Mouse (Mus musculus) CH12.LX (cell line): Measurements from ENCODE around the gene Ints5. TPM values are rescaled to one million over a fixed set of nuclear protein-coding genes. Genes with fewer than 3 reads are reported as not detected.

ENCODE experiments used
- DNase-seq: peaks from one replicate; pipeline ENCODE4 v3.0.0-alpha.2; 2013; ENCODE audit errors: extremely low read depth
- H3K27ac ChIP-seq: 2 replicates; pipeline ENCODE4 v1.5.1; 2012; ENCODE audit warnings: low read depth, mild to moderate bottlenecking, control low read depth, moderate library complexity; ENCODE audit not compliant: insufficient read depth
- H3K27me3 ChIP-seq: replicated peaks from 2 replicates; pipeline ENCODE3; 2012; ENCODE audit warnings: inconsistent platforms
- H3K36me3 ChIP-seq, 2 experiments: replicated peaks in 1 of 2; 2 replicates each; pipeline versions ENCODE3 to v1.6.1; 2012; ENCODE audit warnings: inconsistent platforms in 1 of 2, low read length in 1 of 2, mild to moderate bottlenecking in 1 of 2, mixed read lengths in 1 of 2, moderate library complexity in 1 of 2; ENCODE audit not compliant: control insufficient read depth in 1 of 2, insufficient read depth in 1 of 2
- H3K4me1 ChIP-seq, 2 experiments: 2 replicates each; pipeline ENCODE4 v1.6.1; 2012; ENCODE audit warnings: inconsistent platforms in 1 of 2, moderate library complexity in 1 of 2; ENCODE audit not compliant: insufficient read depth in 2 of 2, control insufficient read depth in 1 of 2
- H3K4me2 ChIP-seq: 2 replicates; pipeline ENCODE4 v1.6.1; 2012; ENCODE audit warnings: low read depth, mild to moderate bottlenecking, control low read depth; ENCODE audit not compliant: poor library complexity, insufficient read depth, severe bottlenecking
- H3K4me3 ChIP-seq, 3 experiments: fragments of 150-350 bp in 1 of 3; sonication (generic) in 1 of 3; replicated peaks in 1 of 3; 2 replicates each; pipeline versions ENCODE3 to v1.5.1; 2011 to 2012; ENCODE audit warnings: low read depth in 2 of 3, low read length in 2 of 3, mild to moderate bottlenecking in 2 of 3, moderate library complexity in 2 of 3, control low read depth in 1 of 3, improper control_type of control experiment in 1 of 3, inconsistent platforms in 1 of 3, mixed read lengths in 1 of 3; ENCODE audit not compliant: poor library complexity in 1 of 3
- H3K79me2 ChIP-seq: replicated peaks from 2 replicates; pipeline ENCODE4 v1.6.1; 2012; ENCODE audit warnings: mild to moderate bottlenecking, moderate library complexity; ENCODE audit not compliant: control insufficient read depth, poor library complexity, insufficient read depth, severe bottlenecking; ENCODE audit errors: extremely low read depth
- H3K9ac ChIP-seq: 2 replicates; pipeline ENCODE4 v1.6.1; 2012; ENCODE audit warnings: low read depth, mild to moderate bottlenecking, control low read depth, moderate library complexity; ENCODE audit not compliant: insufficient read depth
- H3K9me3 ChIP-seq: replicated peaks from 2 replicates; pipeline ENCODE3; 2012; ENCODE audit warnings: low read length, inconsistent platforms, mixed read lengths
- BHLHE40 ChIP-seq: IDR thresholded peaks from 2 replicates; pipeline ENCODE4 v1.6.1; 2011; ENCODE audit warnings: mild to moderate bottlenecking, low read depth, low read length, improper control_type of control experiment
- CTCF ChIP-seq, 2 experiments: IDR thresholded peaks in 1 of 2; conservative IDR thresholded peaks in 1 of 2; 2 replicates each; pipeline ENCODE4 v1.5.1; 2011 to 2012; ENCODE audit warnings: low read depth in 2 of 2, low read length in 2 of 2, improper control_type of control experiment in 1 of 2, inconsistent platforms in 1 of 2, mild to moderate bottlenecking in 1 of 2, moderate library complexity in 1 of 2
- EP300 ChIP-seq: IDR thresholded peaks from 2 replicates; pipeline ENCODE4 v1.6.1; 2011; ENCODE audit warnings: low read length, improper control_type of control experiment
- GABPA ChIP-seq: IDR thresholded peaks from 2 replicates; pipeline ENCODE4 v1.6.1; 2012; ENCODE audit warnings: low read depth, low read length, improper control_type of control experiment, inconsistent platforms; ENCODE audit not compliant: insufficient replicate concordance
- HCFC1 ChIP-seq: IDR thresholded peaks from 2 replicates; pipeline ENCODE4 v1.6.1; 2012; ENCODE audit warnings: low read depth, mild to moderate bottlenecking, inconsistent platforms, low read length, improper control_type of control experiment
- MAZ ChIP-seq: IDR thresholded peaks from 2 replicates; pipeline ENCODE4 v1.6.1; 2012; ENCODE audit warnings: low read depth, mild to moderate bottlenecking, inconsistent platforms, low read length, improper control_type of control experiment, moderate library complexity
- MXI1 ChIP-seq: IDR thresholded peaks from 2 replicates; pipeline ENCODE4 v1.6.1; 2011; ENCODE audit warnings: mild to moderate bottlenecking, low read depth, low read length, improper control_type of control experiment
- NELFE ChIP-seq: IDR thresholded peaks from 2 replicates; pipeline ENCODE4 v1.6.1; 2011; ENCODE audit warnings: low read depth, low read length, improper control_type of control experiment
- NRF1 ChIP-seq: IDR thresholded peaks from 2 replicates; pipeline ENCODE4 v1.6.1; 2014; ENCODE audit warnings: low read depth, mild to moderate bottlenecking, inconsistent platforms, low read length, improper control_type of control experiment, moderate library complexity
- POLR2A ChIP-seq: IDR thresholded peaks from 2 replicates; pipeline ENCODE4 v1.6.1; 2011; ENCODE audit warnings: low read depth, mild to moderate bottlenecking, improper control_type of control experiment, low read length
- POLR2AphosphoS2 ChIP-seq: IDR thresholded peaks from 2 replicates; pipeline ENCODE4 v1.6.1; 2011; ENCODE audit warnings: low read depth, low read length, improper control_type of control experiment
- RAD21 ChIP-seq: IDR thresholded peaks from 2 replicates; pipeline ENCODE4 v1.6.1; 2011; ENCODE audit warnings: low read depth, mild to moderate bottlenecking, low read length, improper control_type of control experiment, moderate library complexity
- RCOR1 ChIP-seq: conservative IDR thresholded peaks from 2 replicates; pipeline ENCODE4 v1.6.1; 2012; ENCODE audit warnings: low read depth, mild to moderate bottlenecking, inconsistent platforms, low read length, improper control_type of control experiment
- UBTF ChIP-seq: IDR thresholded peaks from 2 replicates; pipeline ENCODE4 v1.6.1; 2012; ENCODE audit warnings: low read depth, mild to moderate bottlenecking, inconsistent platforms, low read length, improper control_type of control experiment, moderate library complexity
- ZC3H11A ChIP-seq: IDR thresholded peaks from 2 replicates; pipeline ENCODE4 v1.6.1; 2012; ENCODE audit warnings: low read depth, mild to moderate bottlenecking, inconsistent platforms, low read length, improper control_type of control experiment
- ZMIZ1 ChIP-seq: IDR thresholded peaks from 2 replicates; pipeline ENCODE4 v1.6.1; 2012; ENCODE audit warnings: low read depth, mild to moderate bottlenecking, inconsistent platforms, low read length, improper control_type of control experiment
- dilution Hi-C: fragments of 300-500 bp; cut with MboI; formaldehyde crosslinking; loops from 2 replicates; pipeline ENCODE4 v1.14.3; 2020; ENCODE audit warnings: low sequenced_read_pairs; ENCODE audit not compliant: extremely low pct_unique_long_range_greater_than_20kb, extremely low pct_ligation_motif_present
- in situ Hi-C: fragments of 300-500 bp; cut with MboI; formaldehyde crosslinking; loops from 3 replicates; pipeline ENCODE4 v1.14.3; 2019; ENCODE audit warnings: low sequenced_read_pairs, low pct_ligation_motif_present, low pct_unique_long_range_greater_than_20kb, mixed read lengths
- polyA plus RNA-seq: library from polyadenylated mRNA; unstranded; fragments of >175 nt; gene quantifications from 2 replicates; pipeline ENCODE4 v1.2.1, GENCODE M21; 2012; ENCODE audit warnings: low read depth; ENCODE audit not compliant: insufficient read length
- total RNA-seq, 2 experiments: library from RNA; depleted of rRNA; stranded (reverse); fragments of 300-350 nt in 1 of 2; fragments of >200 nt in 1 of 2; gene quantifications; 2 replicates each; pipeline ENCODE4 v1.2.3; 2012 to 2014

The Ints5 gene
- total and polyA plus RNA-seq, 3 experiments = 17.2 to 38.9 (median 38.0) TPM

GRCm38 (mm10) chr19:8936736-8937135, 43.9 kb downstream of the Ints5 start:
- Histone ChIP-seq H3K4me1 (peaks cover 11 to 24% of the 10 kb centered on the region in 2 experiments), H3K9ac (no peak overlapping the region), H3K27ac (no peak overlapping the region), H3K4me2 (no peak overlapping the region), H3K27me3 (no peaks in the 10 kb centered on the region), H3K36me3 (peaks cover 58 to 84% of the 10 kb centered on the region in 2 experiments), H3K9me3 (no peaks in the 10 kb centered on the region), H3K79me2 (no peaks in the 10 kb centered on the region; the same call in 1 of the 2 replicates), H3K4me3 (no peak overlapping the region)
- TF ChIP-seq MAZ = no peak
- TF ChIP-seq UBTF = no peak
- no peak for TF ChIP-seq RCOR1
- no peak for TF ChIP-seq NELFE
- TF ChIP-seq CTCF (conservative IDR thresholded peaks at IDR 0.05 in 1 of 2, IDR thresholded peaks at IDR 0.05 in 1 of 2; ENCODE audit: low read depth in 2 of 2, low read length in 2 of 2) = no peak
- TF ChIP-seq NRF1 = no peak
- TF ChIP-seq RAD21 = no peak
- TF ChIP-seq BHLHE40 = no peak
- no peak for TF ChIP-seq EP300
- TF ChIP-seq GABPA = no peak
- TF ChIP-seq ZC3H11A = no peak
- no peak for TF ChIP-seq POLR2AphosphoS2
- no peak for TF ChIP-seq POLR2A
- no peak for TF ChIP-seq ZMIZ1
- TF ChIP-seq HCFC1 = no peak
- no peak for DNase-seq
- dilution Hi-C loops (no loop called here), in situ Hi-C loops (loop anchor here (5.0 kb wide), 1 partner anchor 39 kb away; the partner anchor contains the start of gene Ganab)

- no peak for DNase-seq
- Histone ChIP-seq H3K9ac (peak overlapping the region; percentile 72), H3K27ac (peak overlapping the region; percentile 99), H3K4me2 (peak overlapping the region; percentile 88), H3K4me3 (peak overlapping the region in 2 of 3 experiments; percentile 45 to 95), H3K79me2 (peaks cover 36% of the 10 kb centered on the region), H3K36me3 (peaks cover 55 to 75% of the 10 kb centered on the region in 2 experiments), H3K9me3 (no peaks in the 10 kb centered on the region), H3K4me1 (peaks cover 16 to 48% of the 10 kb centered on the region in 2 experiments), H3K27me3 (no peaks in the 10 kb centered on the region)
- TF ChIP-seq POLR2AphosphoS2 (no peak), MXI1 (peak; percentile 11; the same call in 1 of the 2 replicates)
- in situ Hi-C loops (no loop called here), dilution Hi-C loops (no loop called here)
Observed at GRCm38 (mm10) chr19:8940526-8941133, 47.8 kb downstream of the Ints5 start.
